Mouse (Mus musculus) heart, embryonic 15.5 days (tissue): ENCODE data around the gene Ifrd2. TPM values are rescaled to one million over a fixed set of nuclear protein-coding genes. Genes with fewer than 3 reads are reported as not detected.
A peak's percentile ranks its signal among the peaks of the same experiment; 100 is the strongest.

Experiments used
- ATAC-seq: fragments of 200-750 bp; cut with Nextera tagmentation; replicated peaks from 2 replicates; pipeline ENCODE4 v1.8.0; 2017; ENCODE audit warnings: low read depth, moderate TSS enrichment; ENCODE audit not compliant: insufficient number of reproducible peaks, insufficient read depth, low FRiP score
- H3K27ac ChIP-seq: fragments of 300-500 bp; sonication (generic); 2 replicates; pipeline ENCODE4 v1.5.1; 2015; ENCODE audit warnings: mild to moderate bottlenecking, inconsistent platforms
- H3K27me3 ChIP-seq: fragments of 300-500 bp; sonication (generic); 2 replicates; pipeline ENCODE4 v1.6.1; 2015; ENCODE audit warnings: inconsistent platforms
- H3K36me3 ChIP-seq: fragments of 300-500 bp; sonication (generic); 2 replicates; pipeline ENCODE4 v1.6.1; 2015; ENCODE audit warnings: mild to moderate bottlenecking, inconsistent platforms
- H3K4me1 ChIP-seq: fragments of 300-500 bp; sonication (generic); replicated peaks from 2 replicates; pipeline ENCODE4 v1.6.1; 2015; ENCODE audit warnings: inconsistent platforms
- H3K4me2 ChIP-seq: fragments of 300-500 bp; sonication (generic); 2 replicates; pipeline ENCODE4 v1.6.1; 2015; ENCODE audit warnings: inconsistent platforms, mild to moderate bottlenecking, moderate library complexity
- H3K4me3 ChIP-seq: fragments of 300-500 bp; sonication (generic); 2 replicates; pipeline ENCODE4 v1.5.1; 2015; ENCODE audit warnings: mild to moderate bottlenecking, inconsistent platforms
- H3K9ac ChIP-seq: fragments of 300-500 bp; sonication (generic); 2 replicates; pipeline ENCODE4 v1.6.1; 2015; ENCODE audit warnings: mild to moderate bottlenecking, inconsistent platforms
- H3K9me3 ChIP-seq: fragments of 300-500 bp; sonication (generic); replicated peaks from 2 replicates; pipeline ENCODE4 v1.6.1; 2016; ENCODE audit warnings: inconsistent platforms
- WGBS: fragments of 180-500 bp; shearing (Covaris S2); methylation state at CpG from one replicate; pipeline ENCODE4 v1.1.7; 2015; ENCODE audit warnings: mixed read lengths; 5-methylcytosine and 5-hydroxymethylcytosine counted together
- polyA plus RNA-seq: library from polyadenylated mRNA; unstranded; fragments of >200 nt; fragmentation: Nextera tagmentation; extraction: Ambion mirVana; gene quantifications from 2 replicates; pipeline ENCODE4 v1.2.1, GENCODE M21; 2015

Gene Ifrd2
- polyA plus RNA-seq, result 31.7 and 45.7 TPM in 2 replicates

DNA sequence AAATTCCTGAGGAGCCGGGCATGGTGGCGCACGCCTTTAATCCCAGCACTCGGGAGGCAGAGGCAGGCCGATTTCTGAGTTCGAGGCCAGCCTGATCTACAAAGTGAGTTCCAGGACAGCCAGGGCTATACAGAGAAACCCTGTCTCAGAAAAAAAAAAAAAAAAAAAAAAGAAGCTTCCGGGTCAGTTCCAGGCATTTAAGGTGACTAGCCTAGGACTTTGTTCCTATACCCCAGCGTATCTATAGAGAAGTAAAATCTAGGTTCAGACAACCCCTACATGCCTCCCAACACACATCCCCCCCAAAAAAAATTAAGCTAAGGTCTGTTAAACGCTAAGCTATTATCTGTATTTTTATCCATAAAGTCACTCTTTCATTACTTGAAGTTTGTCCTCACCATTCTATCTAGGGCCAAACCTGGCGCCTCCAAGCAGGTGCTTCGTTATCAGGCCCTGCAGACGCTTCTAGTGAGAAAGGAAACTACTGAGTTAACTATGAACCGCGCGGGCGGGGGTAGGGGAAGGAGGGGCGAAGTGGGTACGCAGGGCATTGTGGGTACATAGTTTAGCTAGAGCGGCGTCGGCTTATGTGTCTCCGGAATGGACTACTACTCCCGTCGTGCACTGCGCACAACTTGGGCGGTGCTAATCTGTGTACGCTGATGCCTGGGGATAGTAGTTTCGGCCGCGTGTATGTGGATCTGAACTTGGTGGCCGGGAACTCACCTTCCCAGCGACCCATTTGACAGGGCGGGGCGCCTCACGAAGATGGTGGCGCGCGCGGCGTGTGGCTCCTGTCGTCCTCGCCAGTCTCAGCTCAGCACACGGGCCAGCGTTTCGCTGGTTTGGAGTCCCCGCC, at the start of gene Ifrd2:
Gene Ifrd2 (plus strand): TSS at position 669 of the 859 bp plus-strand sequence.
- H3K36me3 ChIP-seq, result peaks cover 27% of the 10 kb centered on the region
- H3K27me3 ChIP-seq, result no peaks in the 10 kb centered on the region
- peak; percentile 96 for ATAC-seq
- peaks cover 44% of the 10 kb centered on the region for H3K4me1 ChIP-seq
- peak within 1 kb of the TSS; percentile 56 for H3K27ac ChIP-seq
- peak within 1 kb of the TSS; percentile 62 for H3K9ac ChIP-seq
- peak within 1 kb of the TSS; percentile 64 for H3K4me3 ChIP-seq
- WGBS, result 11% methylated on average over 46 of the region's 46 CpGs
- no peaks in the 10 kb centered on the region for H3K9me3 ChIP-seq
- H3K4me2 ChIP-seq, result peak within 1 kb of the TSS; percentile 79

DNA sequence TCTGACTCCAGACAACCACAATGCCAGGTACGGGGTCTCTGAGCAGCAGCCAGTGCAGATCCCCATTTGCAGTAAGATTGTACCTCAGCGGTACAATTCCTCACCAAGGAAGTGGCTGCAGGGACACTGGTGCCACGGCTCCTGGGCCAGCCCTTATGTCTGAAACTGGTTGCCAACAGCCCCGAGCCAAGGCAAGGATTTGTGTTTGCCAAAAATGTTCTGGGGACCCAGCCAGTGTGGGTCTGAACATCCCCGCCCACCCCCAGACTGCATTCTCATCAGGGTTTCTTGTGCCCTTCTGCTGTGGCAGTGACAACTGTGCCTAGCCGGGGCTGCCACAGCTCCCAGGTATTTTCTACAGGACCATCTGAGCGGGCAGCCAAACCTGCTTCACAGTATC, 49.2 kb upstream of the Ifrd2 start:
- Histone ChIP-seq H3K4me2 (no peak overlapping the region), H3K9ac (no peak overlapping the region), H3K36me3 (peaks cover 29% of the 10 kb centered on the region), H3K4me3 (no peak overlapping the region), H3K9me3 (no peaks in the 10 kb centered on the region), H3K27me3 (no peaks in the 10 kb centered on the region), H3K4me1 (peaks cover 49% of the 10 kb centered on the region), H3K27ac (no peak overlapping the region)
- ATAC-seq, result no peak
- WGBS, result 90% methylated on average over 7 of the region's 7 CpGs

- no peak for ATAC-seq
- H3K27me3 ChIP-seq, result no peaks in the 10 kb centered on the region
- no peak overlapping the region for H3K27ac ChIP-seq
- H3K4me1 ChIP-seq, result peaks cover 46% of the 10 kb centered on the region
- no peaks in the 10 kb centered on the region for H3K9me3 ChIP-seq
- H3K9ac ChIP-seq, result no peak overlapping the region
- no peak overlapping the region for H3K4me2 ChIP-seq
- H3K36me3 ChIP-seq, result peaks cover 29% of the 10 kb centered on the region
- 92% methylated on average over 3 of the region's 3 CpGs for WGBS
- H3K4me3 ChIP-seq, result no peak overlapping the region
Observed at GRCm38 (mm10) chr9:107538711-107539110, 48.7 kb upstream of the Ifrd2 start.

DNA sequence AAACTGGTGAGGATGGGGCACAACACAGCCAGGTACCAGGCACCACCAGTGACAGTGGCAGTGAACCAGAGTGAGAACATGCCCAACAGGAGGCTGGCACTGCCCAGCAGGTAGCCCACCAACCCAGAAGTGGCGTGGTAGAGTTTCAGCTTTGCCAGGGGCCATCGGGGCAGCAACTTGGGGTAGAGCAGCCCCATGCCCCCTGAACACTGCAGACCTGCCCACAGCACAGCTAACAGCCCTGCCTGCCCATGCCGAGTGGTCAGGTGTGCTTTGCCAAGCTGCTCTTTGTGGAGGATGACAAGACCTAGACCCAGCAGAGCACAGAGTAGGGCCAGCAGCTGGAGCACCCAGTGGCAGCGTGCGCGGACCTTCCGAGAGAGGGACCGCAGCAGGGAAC, 47.5 kb upstream of the Ifrd2 start:
- ATAC-seq, result no peak
- WGBS, result 94% methylated on average over 8 of the region's 8 CpGs

DNA sequence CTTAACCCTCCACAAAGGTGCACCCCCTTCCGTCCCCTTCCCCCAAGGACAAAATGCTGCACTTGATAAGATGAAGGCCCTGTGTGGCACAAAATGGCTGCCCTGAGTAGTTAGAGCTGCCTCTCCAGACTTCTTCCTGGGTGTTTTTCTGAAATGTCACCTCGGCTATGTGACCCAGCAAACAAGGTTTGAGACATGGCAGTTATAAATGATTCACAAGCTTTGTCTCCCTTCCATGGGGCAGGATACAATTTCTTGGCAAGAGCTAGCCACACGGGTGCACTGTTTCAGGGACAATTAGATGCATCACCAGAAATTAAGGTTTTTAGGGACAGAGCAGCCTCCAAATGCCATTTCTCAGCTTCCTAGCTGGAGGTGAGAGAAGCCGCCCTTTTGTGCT, 47.0 kb upstream of the Ifrd2 start:
- H3K4me2 ChIP-seq, result no peak overlapping the region
- no peak overlapping the region for H3K4me3 ChIP-seq
- H3K36me3 ChIP-seq, result peaks cover 37% of the 10 kb centered on the region
- no peak overlapping the region for H3K27ac ChIP-seq
- H3K4me1 ChIP-seq, result peaks cover 41% of the 10 kb centered on the region
- WGBS, result 66% methylated on average over 4 of the region's 4 CpGs
- H3K9me3 ChIP-seq, result no peaks in the 10 kb centered on the region
- H3K27me3 ChIP-seq, result no peaks in the 10 kb centered on the region
- H3K9ac ChIP-seq, result no peak overlapping the region
- no peak for ATAC-seq

More for the DNA sequence above, 47.5 kb upstream of the Ifrd2 start:
- H3K4me1 ChIP-seq, result peaks cover 46% of the 10 kb centered on the region
- no peak overlapping the region for H3K9ac ChIP-seq
- H3K36me3 ChIP-seq, result peaks cover 37% of the 10 kb centered on the region
- H3K4me2 ChIP-seq, result no peak overlapping the region
- H3K27me3 ChIP-seq, result no peaks in the 10 kb centered on the region
- no peak overlapping the region for H3K4me3 ChIP-seq
- H3K9me3 ChIP-seq, result no peaks in the 10 kb centered on the region
- no peak overlapping the region for H3K27ac ChIP-seq

GRCm38 (mm10) chr9:107541005-107541404, 46.4 kb upstream of the Ifrd2 start:
- WGBS, result 31% methylated on average over 10 of the region's 10 CpGs
- Histone ChIP-seq H3K27ac (no peak overlapping the region), H3K4me3 (peak overlapping the region; percentile 71), H3K4me1 (peaks cover 38% of the 10 kb centered on the region), H3K9me3 (no peaks in the 10 kb centered on the region), H3K36me3 (peaks cover 37% of the 10 kb centered on the region), H3K4me2 (peak overlapping the region; percentile 72), H3K9ac (0 out of 2 replicates have a peak overlapping the region, but pooled peaks have one; percentile 66), H3K27me3 (no peaks in the 10 kb centered on the region)
- no peak for ATAC-seq

GRCm38 (mm10) chr9:107541474-107542351, 45.7 kb upstream of the Ifrd2 start, which contains the start of the genes Cyb561d2 and Nprl2:
Cyb561d2 (minus strand) TSS chr9:107542193.
Nprl2 (plus strand) TSS chr9:107542226.
- peak within 1 kb of the TSS; percentile 71 for H3K4me3 ChIP-seq
- H3K4me2 ChIP-seq, result peak within 1 kb of the TSS; percentile 72
- WGBS, result under 1% methylated on average over 46 of the region's 46 CpGs
- peak; percentile 88 for ATAC-seq
- no peaks in the 10 kb centered on the region for H3K9me3 ChIP-seq
- peak within 1 kb of the TSS; percentile 66 for H3K9ac ChIP-seq
- H3K27ac ChIP-seq, result peak within 1 kb of the TSS; percentile 42
- H3K27me3 ChIP-seq, result no peaks in the 10 kb centered on the region
- H3K4me1 ChIP-seq, result peaks cover 38% of the 10 kb centered on the region
- peaks cover 37% of the 10 kb centered on the region for H3K36me3 ChIP-seq

DNA sequence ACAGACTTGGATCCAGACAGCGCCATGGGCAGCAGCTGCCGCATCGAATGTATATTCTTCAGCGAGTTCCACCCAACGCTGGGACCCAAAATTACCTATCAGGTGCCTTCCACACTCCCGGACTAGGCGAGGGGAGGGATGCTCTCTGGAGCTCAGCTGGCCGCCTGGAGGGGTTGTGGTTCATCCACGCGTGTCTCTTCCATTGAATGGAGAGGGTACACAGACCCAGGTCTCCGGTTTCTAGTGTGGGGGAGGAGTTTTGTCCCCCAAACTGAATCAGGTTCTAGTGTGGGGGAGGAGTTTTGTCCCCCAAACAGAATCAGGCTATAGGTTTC, 45.1 kb upstream of the Ifrd2 start:
- Histone ChIP-seq H3K4me3 (peak overlapping the region; percentile 71), H3K9me3 (no peaks in the 10 kb centered on the region), H3K4me1 (peaks cover 38% of the 10 kb centered on the region), H3K36me3 (peaks cover 34% of the 10 kb centered on the region), H3K9ac (peak overlapping the region; percentile 66), H3K4me2 (peak overlapping the region; percentile 72), H3K27ac (peak overlapping the region; percentile 42), H3K27me3 (no peaks in the 10 kb centered on the region)
- ATAC-seq, result 0 out of 2 replicates have a peak, but pooled peaks have one; percentile 2
- under 1% methylated on average over 11 of the region's 11 CpGs for WGBS

- no peak for ATAC-seq
- no peaks in the 10 kb centered on the region for H3K9me3 ChIP-seq
- no peaks in the 10 kb centered on the region for H3K27me3 ChIP-seq
- H3K27ac ChIP-seq, result no peak overlapping the region
- H3K9ac ChIP-seq, result peak overlapping the region; percentile 66
- peak overlapping the region; percentile 72 for H3K4me2 ChIP-seq
- H3K4me1 ChIP-seq, result peaks cover 39% of the 10 kb centered on the region
- H3K4me3 ChIP-seq, result peak overlapping the region; percentile 71
- 46% methylated on average over 8 of the region's 8 CpGs for WGBS
- H3K36me3 ChIP-seq, result peaks cover 31% of the 10 kb centered on the region
Observed at GRCm38 (mm10) chr9:107542721-107543120, 44.7 kb upstream of the Ifrd2 start.

- H3K4me1 ChIP-seq, result peaks cover 39% of the 10 kb centered on the region
- no peaks in the 10 kb centered on the region for H3K27me3 ChIP-seq
- H3K9me3 ChIP-seq, result no peaks in the 10 kb centered on the region
- H3K27ac ChIP-seq, result no peak overlapping the region
- H3K4me2 ChIP-seq, result no peak overlapping the region
- H3K36me3 ChIP-seq, result peaks cover 25% of the 10 kb centered on the region
- no peak for ATAC-seq
- H3K9ac ChIP-seq, result no peak overlapping the region
- WGBS, result 78% methylated on average over 11 of the region's 11 CpGs
- no peak overlapping the region for H3K4me3 ChIP-seq
Observed at GRCm38 (mm10) chr9:107543299-107543698, 44.1 kb upstream of the Ifrd2 start.

GRCm38 (mm10) chr9:107544196-107544700, 43.2 kb upstream of the Ifrd2 start:
- Histone ChIP-seq H3K36me3 (peaks cover 15% of the 10 kb centered on the region; the same call in 1 of the 2 replicates), H3K4me1 (peaks cover 39% of the 10 kb centered on the region), H3K9ac (no peak overlapping the region), H3K27me3 (peaks cover 6% of the 10 kb centered on the region; the same call in 1 of the 2 replicates), H3K27ac (no peak overlapping the region), H3K9me3 (no peaks in the 10 kb centered on the region), H3K4me3 (no peak overlapping the region), H3K4me2 (no peak overlapping the region)
- WGBS, result 92% methylated on average over 17 of the region's 17 CpGs
- ATAC-seq, result no peak
